Mouse (Mus musculus): ENCODE data around the gene Exoc1. TPM values are rescaled to one million over a fixed set of nuclear protein-coding genes. Genes with fewer than 3 reads are reported as not detected.

Exoc1 gene
- polyA plus RNA-seq, 1 experiment from 2014 or later, result 53.3 TPM

- H3K4me2 ChIP-seq, result no peak overlapping the region
- ATAC-seq (ENCODE audit: low FRiP score, low read depth), result no peak
- 92% methylated on average over 8 of the region's 8 CpGs for whole genome bisulfite sequencing
- no peak overlapping the region for H3K27ac ChIP-seq (replicated peaks)
- no peak overlapping the region for H3K4me3 ChIP-seq
- H3K9me3 ChIP-seq, result no peaks in the 10 kb centered on the region
- no peaks in the 10 kb centered on the region for H3K27me3 ChIP-seq
- peaks cover 66% of the 10 kb centered on the region for H3K36me3 ChIP-seq
- H3K9ac ChIP-seq, result no peak overlapping the region
- H3K4me1 ChIP-seq (replicated peaks), result no peaks in the 10 kb centered on the region
Measured at GRCm38 (mm10) chr5:76543200-76543599, 14.1 kb downstream of the Exoc1 start.

- H3K27ac ChIP-seq (replicated peaks), result no peak overlapping the region
- H3K9ac ChIP-seq, result no peak overlapping the region
- H3K4me2 ChIP-seq, result no peak overlapping the region
- H3K27me3 ChIP-seq, result no peaks in the 10 kb centered on the region
- peaks cover 40% of the 10 kb centered on the region for H3K36me3 ChIP-seq
- ATAC-seq (ENCODE audit: low FRiP score, low read depth), result no peak
- H3K4me3 ChIP-seq, result no peak overlapping the region
- WGBS, result 95% methylated on average over 8 of the region's 8 CpGs
- H3K9me3 ChIP-seq, result no peaks in the 10 kb centered on the region
- no peaks in the 10 kb centered on the region for H3K4me1 ChIP-seq (replicated peaks)
Measured at GRCm38 (mm10) chr5:76550426-76550825, 21.3 kb downstream of the Exoc1 start.

- 29% methylated on average over 3 of the region's 3 CpGs for WGBS
- Histone ChIP-seq H3K36me3 (peaks cover 80% of the 10 kb centered on the region), H3K4me2 (no peak overlapping the region), H3K4me3 (no peak overlapping the region), H3K27me3 (no peaks in the 10 kb centered on the region), H3K27ac (replicated peaks) (no peak overlapping the region), H3K4me1 (replicated peaks) (no peaks in the 10 kb centered on the region), H3K9ac (no peak overlapping the region), H3K9me3 (no peaks in the 10 kb centered on the region)
- no peak for ATAC-seq (ENCODE audit: low FRiP score, low read depth)
Measured at GRCm38 (mm10) chr5:76565321-76565720, 36.2 kb downstream of the Exoc1 start.

- H3K9me3 ChIP-seq, result no peaks in the 10 kb centered on the region
- no peaks in the 10 kb centered on the region for H3K27me3 ChIP-seq
- H3K4me3 ChIP-seq, result no peak overlapping the region
- no peak overlapping the region for H3K27ac ChIP-seq (replicated peaks)
- 72% methylated on average over 7 of the region's 7 CpGs for WGBS
- H3K4me1 ChIP-seq (replicated peaks), result no peaks in the 10 kb centered on the region
- H3K4me2 ChIP-seq, result no peak overlapping the region
- peaks cover 19% of the 10 kb centered on the region for H3K36me3 ChIP-seq
- H3K9ac ChIP-seq, result no peak overlapping the region
- no peak for ATAC-seq (ENCODE audit: low FRiP score, low read depth)
Measured at GRCm38 (mm10) chr5:76574251-76574650, 45.1 kb downstream of the Exoc1 start.

- no peaks in the 10 kb centered on the region for H3K36me3 ChIP-seq
- H3K4me3 ChIP-seq, result no peak overlapping the region
- no peak overlapping the region for H3K4me2 ChIP-seq
- no peak overlapping the region for H3K27ac ChIP-seq (replicated peaks)
- H3K27me3 ChIP-seq, result no peaks in the 10 kb centered on the region
- H3K9me3 ChIP-seq, result no peaks in the 10 kb centered on the region
- WGBS, result 81% methylated on average over 3 of the region's 3 CpGs
- no peak overlapping the region for H3K9ac ChIP-seq
- no peak for ATAC-seq (ENCODE audit: low FRiP score, low read depth)
- no peaks in the 10 kb centered on the region for H3K4me1 ChIP-seq (replicated peaks)
Measured at GRCm38 (mm10) chr5:76577026-76577425, 47.9 kb downstream of the Exoc1 start.

- peaks cover 16% of the 10 kb centered on the region for H3K4me1 ChIP-seq (replicated peaks)
- no peak overlapping the region for H3K27ac ChIP-seq (replicated peaks)
- H3K9ac ChIP-seq, result no peak overlapping the region
- H3K9me3 ChIP-seq, result no peaks in the 10 kb centered on the region
- no peak for ATAC-seq (ENCODE audit: low FRiP score, low read depth)
- no peaks in the 10 kb centered on the region for H3K36me3 ChIP-seq
- H3K4me2 ChIP-seq, result no peak overlapping the region
- H3K4me3 ChIP-seq, result no peak overlapping the region
- 92% methylated on average over 2 of the region's 2 CpGs for WGBS
- no peaks in the 10 kb centered on the region for H3K27me3 ChIP-seq
Measured at GRCm38 (mm10) chr5:76585378-76585777, 56.3 kb downstream of the Exoc1 start.

GRCm38 (mm10) chr5:76588551-76589283 lies 59.6 kb downstream of the Exoc1 start, which contains the start of gene Cep135:
Gene Cep135, plus strand, starts transcription at chr5:76588698.
- Histone ChIP-seq H3K9ac (peak within 1 kb of the TSS; percentile 79), H3K4me2 (peak within 1 kb of the TSS; percentile 82), H3K9me3 (no peaks in the 10 kb centered on the region), H3K4me1 (replicated peaks) (peaks cover 16% of the 10 kb centered on the region), H3K27me3 (no peaks in the 10 kb centered on the region), H3K36me3 (peaks cover 3% of the 10 kb centered on the region; the same call in 1 of the 2 replicates), H3K27ac (replicated peaks) (peak within 1 kb of the TSS; percentile 85), H3K4me3 (peak within 1 kb of the TSS; percentile 91)
- under 1% methylated on average over 80 of the region's 92 CpGs for WGBS
- ATAC-seq (ENCODE audit: low FRiP score, low read depth), result peak; percentile 98

- Histone ChIP-seq H3K27ac (replicated peaks) (peak overlapping the region; percentile 85), H3K36me3 (peaks cover 3% of the 10 kb centered on the region; the same call in 1 of the 2 replicates), H3K9me3 (no peaks in the 10 kb centered on the region), H3K4me3 (peak overlapping the region; percentile 91), H3K27me3 (no peaks in the 10 kb centered on the region), H3K4me2 (peak overlapping the region; percentile 82), H3K4me1 (replicated peaks) (peaks cover 16% of the 10 kb centered on the region), H3K9ac (peak overlapping the region; percentile 79)
- WGBS, result 5% methylated on average over 7 of the region's 7 CpGs
- no peak for ATAC-seq (ENCODE audit: low FRiP score, low read depth)
Measured at GRCm38 (mm10) chr5:76589311-76589710, 60.2 kb downstream of the Exoc1 start.

- no peak for ATAC-seq (ENCODE audit: low FRiP score, low read depth)
- peaks cover 5% of the 10 kb centered on the region; the same call in 1 of the 2 replicates for H3K36me3 ChIP-seq
- H3K27ac ChIP-seq (replicated peaks), result no peak overlapping the region
- H3K27me3 ChIP-seq, result no peaks in the 10 kb centered on the region
- peaks cover 16% of the 10 kb centered on the region for H3K4me1 ChIP-seq (replicated peaks)
- WGBS, result 73% methylated on average over 2 of the region's 2 CpGs
- H3K9ac ChIP-seq, result 0 out of 2 replicates have a peak overlapping the region, but pooled peaks have one; percentile 16
- peak overlapping the region; percentile 82; the same call in 1 of the 2 replicates for H3K4me2 ChIP-seq
- no peak overlapping the region for H3K4me3 ChIP-seq
- no peaks in the 10 kb centered on the region for H3K9me3 ChIP-seq
Measured at GRCm38 (mm10) chr5:76590009-76590408, 60.9 kb downstream of the Exoc1 start.

GRCm38 (mm10) chr5:76591885-76592284 lies 62.8 kb downstream of the Exoc1 start:
- peaks cover 16% of the 10 kb centered on the region for H3K4me1 ChIP-seq (replicated peaks)
- ATAC-seq (ENCODE audit: low FRiP score, low read depth), result no peak

GRCm38 (mm10) chr5:76609702-76610370 lies 80.7 kb downstream of the Exoc1 start:
- Histone ChIP-seq H3K9ac (no peak overlapping the region), H3K27me3 (no peaks in the 10 kb centered on the region), H3K4me2 (no peak overlapping the region), H3K4me1 (replicated peaks) (no peaks in the 10 kb centered on the region), H3K4me3 (no peak overlapping the region), H3K9me3 (no peaks in the 10 kb centered on the region), H3K36me3 (peaks cover 41% of the 10 kb centered on the region), H3K27ac (replicated peaks) (no peak overlapping the region)
- WGBS, result 97% methylated on average over 8 of the region's 8 CpGs
- ATAC-seq (ENCODE audit: low FRiP score, low read depth), result no peak

More at GRCm38 (mm10) chr5:76591885-76592284, 62.8 kb downstream of the Exoc1 start:
- Histone ChIP-seq H3K27me3 (no peaks in the 10 kb centered on the region), H3K27ac (replicated peaks) (no peak overlapping the region), H3K9ac (no peak overlapping the region), H3K4me2 (no peak overlapping the region), H3K9me3 (no peaks in the 10 kb centered on the region), H3K36me3 (peaks cover 20% of the 10 kb centered on the region), H3K4me3 (no peak overlapping the region)
- WGBS, result 55% methylated on average over 9 of the region's 9 CpGs

- no peak overlapping the region for H3K9ac ChIP-seq
- no peak overlapping the region for H3K4me3 ChIP-seq
- no peak overlapping the region for H3K27ac ChIP-seq (replicated peaks)
- H3K4me1 ChIP-seq (replicated peaks), result no peaks in the 10 kb centered on the region
- peaks cover 48% of the 10 kb centered on the region for H3K36me3 ChIP-seq
- 89% methylated on average over 6 of the region's 6 CpGs for WGBS
- no peak for ATAC-seq (ENCODE audit: low FRiP score, low read depth)
- no peaks in the 10 kb centered on the region for H3K27me3 ChIP-seq
- H3K9me3 ChIP-seq, result no peaks in the 10 kb centered on the region
- no peak overlapping the region for H3K4me2 ChIP-seq
Measured at GRCm38 (mm10) chr5:76612867-76613499, 83.9 kb downstream of the Exoc1 start.
